Mouse (Mus musculus) olfactory bulb, adult 2 months (tissue): ENCODE results near the gene Gstz1.

Source experiments
- CTCF ChIP-seq: fragments of 200-500 bp; IDR thresholded peaks from 2 replicates; pipeline ENCODE4 v1.5.1; 2012; ENCODE audit warnings: low read depth, mild to moderate bottlenecking, low read length, moderate library complexity; ENCODE audit not compliant: insufficient read depth
- POLR2A ChIP-seq: fragments of 200-500 bp; IDR thresholded peaks from 2 replicates; pipeline ENCODE4 v1.6.1; 2012; ENCODE audit warnings: mild to moderate bottlenecking, low read depth, low read length, moderate library complexity; ENCODE audit not compliant: insufficient read depth

GRCm38 (mm10) chr12:87157361-87157760, 10.4 kb downstream of the Gstz1 start:
- TF ChIP-seq CTCF (no peak), POLR2A (no peak)
